Mouse (Mus musculus) midbrain, embryonic 14.5 days (tissue): Measurements from ENCODE around the gene Urgcp. TPM values are rescaled to one million over a fixed set of nuclear protein-coding genes. Genes with fewer than 3 reads are reported as not detected.

Experiments used
- ATAC-seq: fragments of 200-750 bp; cut with Nextera tagmentation; 2 replicates; pipeline ENCODE4 v1.8.0; 2017; ENCODE audit warnings: moderate number of reproducible peaks, moderate library complexity; ENCODE audit not compliant: low FRiP score, low TSS enrichment
- DNase-seq: peaks from one replicate; pipeline ENCODE4 v3.0.0-alpha.2; 2015
- H3K27ac ChIP-seq: fragments of 300-500 bp; sonication (generic); replicated peaks from 2 replicates; pipeline ENCODE4 v1.5.1; 2014; ENCODE audit warnings: mild to moderate bottlenecking, low read depth, low read length, moderate library complexity
- H3K27me3 ChIP-seq: fragments of 300-500 bp; sonication (generic); 2 replicates; pipeline ENCODE4 v1.6.1; 2014; ENCODE audit warnings: low read length, control low read depth, mixed read lengths; ENCODE audit not compliant: control insufficient read depth, insufficient read depth
- H3K36me3 ChIP-seq: fragments of 300-500 bp; sonication (generic); 2 replicates; pipeline ENCODE4 v1.6.1; 2014; ENCODE audit warnings: low read length, control low read depth; ENCODE audit not compliant: control insufficient read depth, insufficient read depth
- H3K4me1 ChIP-seq: fragments of 300-500 bp; sonication (generic); 2 replicates; pipeline ENCODE4 v1.6.1; 2014; ENCODE audit warnings: mild to moderate bottlenecking, antibody characterized with exemption, low read length, control low read depth; ENCODE audit not compliant: control insufficient read depth, insufficient read depth
- H3K4me2 ChIP-seq: fragments of 300-500 bp; sonication (generic); 2 replicates; pipeline ENCODE4 v1.6.1; 2014; ENCODE audit warnings: mild to moderate bottlenecking, low read length, moderate library complexity
- H3K4me3 ChIP-seq: fragments of 300-500 bp; sonication (generic); replicated peaks from 2 replicates; pipeline ENCODE4 v1.5.1; 2014; ENCODE audit warnings: low read depth, low read length
- H3K9ac ChIP-seq: fragments of 300-500 bp; sonication (generic); replicated peaks from 2 replicates; pipeline ENCODE4 v1.6.1; 2014; ENCODE audit warnings: mild to moderate bottlenecking, low read length, moderate library complexity
- H3K9me3 ChIP-seq: fragments of 300-500 bp; sonication (generic); 2 replicates; pipeline ENCODE4 v1.6.1; 2016; ENCODE audit warnings: low read length, control low read depth, mixed read lengths; ENCODE audit not compliant: control insufficient read depth
- WGBS: fragments of 180-500 bp; shearing (Covaris S2); extraction: QIAGEN DNeasy Blood & Tissue Kit; methylation state at CpG from one replicate; pipeline ENCODE4 v1.1.7; 2014; 5-methylcytosine and 5-hydroxymethylcytosine counted together
- polyA plus RNA-seq: library from polyadenylated mRNA; unstranded; fragments of >200 nt; fragmentation: Nextera tagmentation; extraction: Ambion mirVana; gene quantifications from 2 replicates; pipeline ENCODE4 v1.2.1, GENCODE M21; 2014

Gene Urgcp
- polyA plus RNA-seq, 1 experiment from 2014 or later, result 23.9 TPM

DNA sequence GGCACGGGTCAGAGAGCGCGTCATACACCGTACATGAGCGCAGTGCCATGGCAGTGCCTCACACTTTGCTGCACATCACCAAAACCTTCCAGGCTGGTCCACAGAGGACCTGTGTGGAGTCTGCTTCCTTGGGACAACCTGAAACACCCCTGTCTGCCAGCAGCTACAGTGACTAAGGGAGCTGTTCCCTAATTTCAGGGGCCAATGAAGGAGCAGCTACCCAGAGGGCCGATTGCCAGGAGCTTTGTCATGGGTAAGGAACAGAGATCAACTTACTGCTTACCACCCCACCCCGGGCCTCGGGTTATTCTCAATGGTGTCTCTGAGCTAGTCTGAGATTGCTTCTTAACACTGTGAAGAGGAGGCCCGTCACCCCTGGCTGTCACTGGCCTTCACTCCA, 47.0 kb downstream of the Urgcp start:
- WGBS, result 94% methylated on average over 9 of the region's 9 CpGs
- no peak for ATAC-seq

DNA sequence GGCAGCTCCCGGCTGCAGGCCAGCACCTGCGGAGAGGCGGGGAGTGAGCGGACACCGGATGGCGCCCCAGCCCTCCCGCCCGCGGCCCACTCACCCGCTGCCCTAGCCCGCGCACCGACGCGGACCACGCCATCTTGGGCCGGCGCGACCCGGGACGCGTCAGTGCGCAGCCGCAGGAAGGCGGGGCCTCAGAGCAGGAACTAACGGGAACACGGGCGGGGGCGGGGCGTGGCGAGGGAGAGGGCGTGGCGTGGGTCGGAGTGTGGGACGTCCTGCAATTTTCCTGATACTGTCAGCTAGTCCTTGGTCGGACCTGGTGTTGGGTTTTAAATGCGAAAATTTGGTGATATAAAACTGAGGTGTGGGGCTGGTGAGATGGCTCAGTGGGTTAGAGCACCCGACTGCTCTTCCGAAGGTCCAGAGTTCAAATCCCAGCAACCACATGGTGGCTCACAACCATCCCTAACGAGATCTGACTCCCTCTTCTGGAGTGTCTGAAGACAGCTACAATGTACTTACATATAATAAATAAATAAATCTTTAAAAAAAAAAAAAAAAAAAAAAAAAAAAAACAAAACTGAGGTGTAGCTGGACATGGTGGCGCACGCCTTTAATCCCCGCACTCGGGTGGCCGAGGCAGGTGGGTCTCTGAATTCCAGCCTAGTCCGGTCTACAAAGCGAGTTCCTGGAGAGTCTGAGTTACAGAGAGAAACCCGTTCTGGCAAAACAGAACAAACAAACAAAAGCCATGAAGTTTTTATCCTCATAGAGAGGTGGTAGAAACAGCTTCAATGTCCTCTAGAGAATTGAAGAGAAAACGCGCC, 54.4 kb downstream of the Urgcp start:
- H3K4me1 ChIP-seq, result peaks cover 13% of the 10 kb centered on the region
- WGBS, result 19% methylated on average over 49 of the region's 50 CpGs
- ATAC-seq (peak; percentile 96), DNase-seq (peak; percentile 96)
- peak overlapping the region; percentile 72 for H3K27ac ChIP-seq
- H3K36me3 ChIP-seq, result peaks cover 19% of the 10 kb centered on the region
- H3K27me3 ChIP-seq, result no peaks in the 10 kb centered on the region
- H3K9me3 ChIP-seq, result no peaks in the 10 kb centered on the region
- H3K9ac ChIP-seq, result peak overlapping the region; percentile 94
- H3K4me3 ChIP-seq, result peak overlapping the region; percentile 98
- H3K4me2 ChIP-seq, result peak overlapping the region; percentile 76

More for the DNA sequence above, 47.0 kb downstream of the Urgcp start:
- no peak overlapping the region for H3K4me3 ChIP-seq
- no peaks in the 10 kb centered on the region for H3K27me3 ChIP-seq
- H3K9ac ChIP-seq, result no peak overlapping the region
- DNase-seq, result no peak
- no peaks in the 10 kb centered on the region for H3K9me3 ChIP-seq
- H3K4me1 ChIP-seq, result no peaks in the 10 kb centered on the region
- H3K36me3 ChIP-seq, result peaks cover 43% of the 10 kb centered on the region
- no peak overlapping the region for H3K27ac ChIP-seq
- H3K4me2 ChIP-seq, result no peak overlapping the region

DNA sequence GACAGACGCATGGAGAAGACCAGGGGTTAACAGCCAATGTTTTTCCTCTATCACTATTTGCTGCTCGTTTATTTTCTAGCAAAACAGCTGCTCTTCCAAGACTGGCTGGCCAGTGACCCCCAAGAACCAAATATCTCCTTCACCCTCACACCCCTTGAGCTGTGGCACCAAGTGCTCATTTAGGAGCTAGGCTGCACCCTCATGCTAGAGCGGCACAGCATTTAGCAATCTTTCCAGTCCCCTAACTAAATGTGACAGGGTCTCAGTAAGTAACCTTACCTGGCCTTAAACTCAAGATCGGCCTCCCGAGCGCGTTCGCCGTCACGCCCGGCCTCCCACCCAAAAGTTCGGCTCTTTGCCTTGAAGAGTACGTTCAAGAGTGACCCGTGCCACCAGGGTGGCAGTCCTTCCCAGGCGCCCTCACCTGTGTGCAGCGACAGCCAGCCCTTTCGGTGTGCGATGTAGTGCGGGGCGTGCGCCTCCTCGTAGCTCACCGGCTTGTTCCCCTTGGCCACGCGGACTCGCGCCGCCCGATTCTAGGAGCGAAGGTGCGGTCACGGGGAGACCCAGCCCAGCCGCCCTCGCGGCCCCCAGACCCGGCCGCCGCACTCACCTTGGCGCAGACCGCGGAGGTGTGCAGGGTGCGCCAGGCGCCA, 55.2 kb downstream of the Urgcp start:
- Histone ChIP-seq H3K4me3 (peak overlapping the region; percentile 98), H3K4me1 (peaks cover 13% of the 10 kb centered on the region), H3K36me3 (peaks cover 19% of the 10 kb centered on the region), H3K9ac (peak overlapping the region; percentile 94), H3K4me2 (peak overlapping the region; percentile 76), H3K27me3 (no peaks in the 10 kb centered on the region), H3K27ac (peak overlapping the region; percentile 72), H3K9me3 (no peaks in the 10 kb centered on the region)
- no peak for DNase-seq
- ATAC-seq, result peak; percentile 86
- WGBS, result 1% methylated on average over 43 of the region's 43 CpGs

DNA sequence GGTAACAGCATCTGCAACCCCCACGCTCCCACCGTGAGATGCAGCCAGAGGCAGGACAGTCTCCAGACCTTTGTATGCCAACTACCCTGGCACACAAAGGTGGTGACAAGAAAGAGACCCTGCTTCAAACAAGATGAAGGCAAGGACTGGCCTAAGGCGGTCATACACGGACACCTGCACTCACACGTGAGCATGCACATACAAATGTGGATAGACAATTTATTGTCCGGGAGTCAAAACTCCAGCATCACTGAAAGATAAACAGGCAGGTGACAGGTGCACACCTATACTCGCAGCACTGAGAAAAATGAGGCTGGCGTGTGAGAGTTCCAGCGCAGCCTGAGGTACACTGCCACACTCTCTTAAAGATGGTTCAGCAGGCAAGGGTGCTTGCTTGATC, 56.2 kb downstream of the Urgcp start:
- H3K4me3 ChIP-seq, result peak overlapping the region; percentile 98; the same call in 1 of the 2 replicates
- H3K27me3 ChIP-seq, result no peaks in the 10 kb centered on the region
- peak overlapping the region; percentile 76 for H3K4me2 ChIP-seq
- peak overlapping the region; percentile 94; the same call in 1 of the 2 replicates for H3K9ac ChIP-seq
- peaks cover 13% of the 10 kb centered on the region for H3K4me1 ChIP-seq
- WGBS, result 93% methylated on average over 9 of the region's 9 CpGs
- H3K27ac ChIP-seq, result no peak overlapping the region
- no peaks in the 10 kb centered on the region for H3K9me3 ChIP-seq
- H3K36me3 ChIP-seq, result peaks cover 19% of the 10 kb centered on the region
- ATAC-seq (no peak), DNase-seq (no peak)

DNA sequence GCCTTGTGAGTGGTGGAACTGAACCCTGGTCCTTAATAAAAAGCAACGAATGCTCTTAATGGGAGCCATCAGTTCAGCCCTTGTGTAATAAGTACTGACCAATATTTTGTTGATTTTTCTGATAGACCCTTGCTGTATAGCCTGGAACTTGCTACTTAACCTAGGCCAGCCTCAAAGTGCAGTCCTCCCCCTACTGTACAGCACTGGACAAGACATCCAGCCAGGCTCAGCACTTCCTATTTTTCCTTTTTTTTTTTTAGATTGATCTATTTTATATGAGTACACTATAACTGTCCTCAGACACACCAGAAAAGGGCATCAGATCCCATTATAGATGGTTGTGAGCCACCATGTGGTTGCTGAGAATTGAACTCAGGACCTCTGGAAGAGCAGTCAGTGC, 58.8 kb downstream of the Urgcp start:
- Histone ChIP-seq H3K4me2 (no peak overlapping the region), H3K4me3 (no peak overlapping the region), H3K4me1 (peaks cover 13% of the 10 kb centered on the region), H3K27ac (no peak overlapping the region), H3K9me3 (no peaks in the 10 kb centered on the region), H3K36me3 (peaks cover 19% of the 10 kb centered on the region), H3K27me3 (no peaks in the 10 kb centered on the region), H3K9ac (no peak overlapping the region)
- ATAC-seq, result no peak
- no peak for DNase-seq
- WGBS, result 100% methylated on average over 1 of the region's 1 CpGs

DNA sequence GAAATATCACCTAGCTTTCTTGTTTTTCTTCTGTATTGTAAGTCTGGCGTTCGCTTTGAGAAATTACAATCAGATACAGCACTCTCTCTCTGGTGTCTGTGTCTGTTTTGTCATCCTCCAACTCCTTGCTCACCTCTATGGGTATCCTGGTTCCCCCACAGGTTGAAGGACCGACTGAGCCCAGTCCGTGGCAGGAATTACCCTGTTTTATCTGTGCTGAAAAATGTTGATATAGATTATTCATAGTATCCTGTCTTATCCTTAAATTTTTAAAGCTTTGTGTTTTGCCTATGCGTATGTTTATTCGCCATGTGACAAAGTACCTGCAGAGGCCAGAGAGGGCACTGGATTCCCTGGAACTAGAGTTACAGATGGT, 59.2 kb downstream of the Urgcp start:
- ATAC-seq (no peak), DNase-seq (no peak)
- H3K27me3 ChIP-seq, result no peaks in the 10 kb centered on the region
- H3K9me3 ChIP-seq, result no peaks in the 10 kb centered on the region
- 91% methylated on average over 6 of the region's 6 CpGs for WGBS
- H3K9ac ChIP-seq, result no peak overlapping the region
- no peak overlapping the region for H3K4me2 ChIP-seq
- no peak overlapping the region for H3K4me3 ChIP-seq
- H3K27ac ChIP-seq, result no peak overlapping the region
- peaks cover 13% of the 10 kb centered on the region for H3K4me1 ChIP-seq
- peaks cover 19% of the 10 kb centered on the region for H3K36me3 ChIP-seq

DNA sequence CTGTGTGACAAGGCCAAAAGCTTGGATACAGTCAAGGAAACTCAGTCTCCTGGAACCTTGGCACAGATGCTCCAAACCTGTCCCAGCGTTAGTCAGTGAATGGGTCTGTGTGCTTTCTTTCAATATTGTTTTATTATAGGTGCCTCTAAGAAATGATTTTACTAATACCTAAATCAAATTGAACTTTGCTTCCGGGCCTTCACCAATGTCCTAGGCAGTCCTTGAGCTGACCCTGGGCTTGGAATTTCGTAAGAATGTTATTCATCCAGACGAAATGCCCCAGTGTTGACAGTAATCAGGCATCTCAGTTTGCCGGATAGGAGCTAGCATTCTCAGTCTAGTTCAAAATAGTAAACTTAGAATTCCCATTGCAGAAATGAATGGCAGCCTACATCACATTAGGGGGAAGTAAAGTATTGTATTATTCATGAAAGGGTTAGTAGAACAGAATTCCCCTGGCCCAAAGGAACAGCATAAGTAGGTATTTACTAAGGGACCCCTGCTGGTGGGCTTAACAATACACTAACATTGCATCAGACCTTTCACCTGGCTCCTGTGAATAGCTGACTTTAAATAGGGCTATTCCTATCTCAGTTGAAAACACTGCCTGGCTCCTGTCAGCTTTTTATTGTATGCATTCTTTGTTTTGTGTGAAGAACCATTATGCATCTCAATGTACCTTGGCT, 59.8 kb downstream of the Urgcp start:
- no peak for ATAC-seq
- Histone ChIP-seq H3K4me3 (no peak overlapping the region), H3K36me3 (peaks cover 19% of the 10 kb centered on the region), H3K27ac (no peak overlapping the region), H3K27me3 (no peaks in the 10 kb centered on the region), H3K4me1 (peaks cover 13% of the 10 kb centered on the region), H3K4me2 (no peak overlapping the region), H3K9ac (no peak overlapping the region), H3K9me3 (no peaks in the 10 kb centered on the region)
- no peak for DNase-seq
- WGBS, result 77% methylated on average over 5 of the region's 5 CpGs

DNA sequence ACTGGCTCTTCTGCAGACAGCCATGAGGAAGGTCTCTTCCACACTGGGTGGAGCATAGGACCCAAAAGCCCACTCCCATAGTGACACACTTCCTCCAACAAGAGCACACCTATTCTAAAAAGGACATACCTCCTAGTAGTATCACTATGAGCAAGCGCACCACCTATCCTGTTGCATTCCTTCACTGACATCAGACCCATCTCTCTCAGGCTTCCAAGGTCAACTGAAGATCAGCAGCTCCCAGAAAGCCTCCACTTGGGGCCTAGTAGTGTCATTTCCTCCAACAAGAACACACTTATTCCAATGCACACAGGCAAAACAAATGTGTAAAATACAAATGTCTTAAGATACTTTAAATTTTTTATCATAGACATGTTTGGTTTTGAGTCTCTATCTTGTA, 60.4 kb downstream of the Urgcp start:
- Histone ChIP-seq H3K27me3 (no peaks in the 10 kb centered on the region), H3K4me2 (no peak overlapping the region), H3K27ac (no peak overlapping the region), H3K36me3 (peaks cover 19% of the 10 kb centered on the region), H3K9me3 (no peaks in the 10 kb centered on the region), H3K9ac (no peak overlapping the region), H3K4me3 (no peak overlapping the region), H3K4me1 (peaks cover 12% of the 10 kb centered on the region)
- DNase-seq (no peak), ATAC-seq (no peak)
- WGBS, result 97% methylated on average over 1 of the region's 1 CpGs
